Mouse (Mus musculus) liver, embryonic 13.5 days (tissue): Measurements from ENCODE around the gene Il2rb. TPM values are rescaled to one million over a fixed set of nuclear protein-coding genes. Genes with fewer than 3 reads are reported as not detected.

Source experiments
- ATAC-seq: fragments of 200-750 bp; cut with Nextera tagmentation; 2 replicates; pipeline ENCODE4 v1.8.0; 2017; ENCODE audit warnings: low read depth, mild to moderate bottlenecking, moderate number of reproducible peaks, moderate library complexity
- DNase-seq: peaks from one replicate; pipeline ENCODE4 v3.0.0; 2022
- H3K27ac ChIP-seq: fragments of 300-500 bp; sonication (generic); 2 replicates; pipeline ENCODE4 v1.5.1; 2015; ENCODE audit warnings: moderate library complexity, mild to moderate bottlenecking, inconsistent platforms
- H3K27me3 ChIP-seq: fragments of 300-500 bp; sonication (generic); 2 replicates; pipeline ENCODE4 v1.6.1; 2015; ENCODE audit warnings: mild to moderate bottlenecking, inconsistent platforms
- H3K36me3 ChIP-seq: fragments of 300-500 bp; sonication (generic); 2 replicates; pipeline ENCODE4 v1.6.1; 2015; ENCODE audit warnings: mild to moderate bottlenecking, inconsistent platforms
- H3K4me1 ChIP-seq: fragments of 300-500 bp; sonication (generic); replicated peaks from 2 replicates; pipeline ENCODE4 v1.6.1; 2015; ENCODE audit warnings: inconsistent platforms
- H3K4me2 ChIP-seq: fragments of 300-500 bp; sonication (generic); 2 replicates; pipeline ENCODE4 v1.6.1; 2015; ENCODE audit warnings: inconsistent platforms, mild to moderate bottlenecking, moderate library complexity
- H3K4me3 ChIP-seq: fragments of 300-500 bp; sonication (generic); replicated peaks from 2 replicates; pipeline ENCODE4 v1.5.1; 2015; ENCODE audit warnings: mild to moderate bottlenecking, inconsistent platforms
- H3K9ac ChIP-seq: fragments of 300-500 bp; sonication (generic); 2 replicates; pipeline ENCODE4 v1.6.1; 2015; ENCODE audit warnings: mild to moderate bottlenecking, inconsistent platforms
- H3K9me3 ChIP-seq: fragments of 300-500 bp; sonication (generic); replicated peaks from 2 replicates; pipeline ENCODE4 v1.6.1; 2016; ENCODE audit warnings: inconsistent platforms
- WGBS: fragments of 180-500 bp; shearing (Covaris S2); methylation state at CpG from one replicate; pipeline ENCODE4 v1.1.7; 2015; ENCODE audit not compliant: insufficient replicate concordance; 5-methylcytosine and 5-hydroxymethylcytosine counted together
- polyA plus RNA-seq: library from polyadenylated mRNA; unstranded; fragments of >200 nt; fragmentation: Nextera tagmentation; extraction: Ambion mirVana; gene quantifications from 2 replicates; pipeline ENCODE4 v1.2.1, GENCODE M21; 2015

The Il2rb gene
- polyA plus RNA-seq, 1 experiment from 2014 or later, result 0.23 TPM

- H3K36me3 ChIP-seq, result peaks cover 6% of the 10 kb centered on the region; the same call in 1 of the 2 replicates
- ATAC-seq (no peak), DNase-seq (no peak)
- no peak overlapping the region for H3K9ac ChIP-seq
- no peak overlapping the region for H3K4me2 ChIP-seq
- peaks cover 3% of the 10 kb centered on the region; the same call in 1 of the 2 replicates for H3K27me3 ChIP-seq
- H3K4me1 ChIP-seq, result peaks cover 13% of the 10 kb centered on the region
- 46% methylated on average over 6 of the region's 6 CpGs for WGBS
- no peak overlapping the region for H3K4me3 ChIP-seq
- no peak overlapping the region for H3K27ac ChIP-seq
- no peaks in the 10 kb centered on the region for H3K9me3 ChIP-seq
Measured at GRCm38 (mm10) chr15:78443857-78444256, 51.2 kb downstream of the Il2rb start.

- no peak overlapping the region for H3K27ac ChIP-seq
- ATAC-seq, result no peak
- no peak overlapping the region for H3K9ac ChIP-seq
- no peak overlapping the region for H3K4me3 ChIP-seq
- H3K36me3 ChIP-seq, result peaks cover 6% of the 10 kb centered on the region; the same call in 1 of the 2 replicates
- peaks cover 14% of the 10 kb centered on the region for H3K4me1 ChIP-seq
- H3K4me2 ChIP-seq, result no peak overlapping the region
- H3K27me3 ChIP-seq, result peaks cover 18% of the 10 kb centered on the region
- DNase-seq, result no peak
- no peaks in the 10 kb centered on the region for H3K9me3 ChIP-seq
- 76% methylated on average over 19 of the region's 19 CpGs for WGBS
Measured at GRCm38 (mm10) chr15:78442231-78442630, 52.8 kb downstream of the Il2rb start.

- Histone ChIP-seq H3K9ac (no peak overlapping the region), H3K27ac (no peak overlapping the region), H3K36me3 (peaks cover 6% of the 10 kb centered on the region; the same call in 1 of the 2 replicates), H3K9me3 (no peaks in the 10 kb centered on the region), H3K4me2 (no peak overlapping the region), H3K27me3 (peaks cover 44% of the 10 kb centered on the region), H3K4me3 (no peak overlapping the region), H3K4me1 (peaks cover 26% of the 10 kb centered on the region)
- WGBS, result 56% methylated on average over 9 of the region's 9 CpGs
- DNase-seq (no peak), ATAC-seq (no peak)
Measured at GRCm38 (mm10) chr15:78438973-78439372, 56.1 kb downstream of the Il2rb start.

GRCm38 (mm10) chr15:78438505-78438904, 56.6 kb downstream of the Il2rb start:
- 55% methylated on average over 8 of the region's 8 CpGs for WGBS
- peaks cover 45% of the 10 kb centered on the region for H3K27me3 ChIP-seq

GRCm38 (mm10) chr15:78438018-78438394, 57.1 kb downstream of the Il2rb start:
- Histone ChIP-seq H3K36me3 (peaks cover 6% of the 10 kb centered on the region; the same call in 1 of the 2 replicates), H3K4me3 (no peak overlapping the region), H3K4me1 (peaks cover 26% of the 10 kb centered on the region), H3K9ac (no peak overlapping the region), H3K9me3 (no peaks in the 10 kb centered on the region), H3K4me2 (no peak overlapping the region), H3K27me3 (peaks cover 42% of the 10 kb centered on the region), H3K27ac (no peak overlapping the region; the same call in 1 of the 2 replicates)
- DNase-seq (no peak), ATAC-seq (no peak)
- 50% methylated on average over 4 of the region's 4 CpGs for WGBS

More at GRCm38 (mm10) chr15:78438505-78438904, 56.6 kb downstream of the Il2rb start:
- no peaks in the 10 kb centered on the region for H3K9me3 ChIP-seq
- H3K4me2 ChIP-seq, result no peak overlapping the region
- H3K9ac ChIP-seq, result no peak overlapping the region
- ATAC-seq (no peak), DNase-seq (no peak)
- H3K4me1 ChIP-seq, result peaks cover 26% of the 10 kb centered on the region
- H3K4me3 ChIP-seq, result no peak overlapping the region
- peaks cover 6% of the 10 kb centered on the region; the same call in 1 of the 2 replicates for H3K36me3 ChIP-seq
- H3K27ac ChIP-seq, result no peak overlapping the region

- WGBS, result 43% methylated on average over 23 of the region's 23 CpGs
- Histone ChIP-seq H3K9me3 (no peaks in the 10 kb centered on the region), H3K9ac (no peak overlapping the region), H3K36me3 (peaks cover 6% of the 10 kb centered on the region; the same call in 1 of the 2 replicates), H3K4me1 (peaks cover 26% of the 10 kb centered on the region), H3K27me3 (peaks cover 42% of the 10 kb centered on the region), H3K4me2 (peak overlapping the region; percentile 54), H3K27ac (peak overlapping the region; percentile 59), H3K4me3 (no peak overlapping the region)
- no peak; the same call in 1 of the 2 replicates for ATAC-seq
- no peak for DNase-seq
Measured at GRCm38 (mm10) chr15:78437237-78438017, 57.6 kb downstream of the Il2rb start.

- peaks cover 31% of the 10 kb centered on the region for H3K4me1 ChIP-seq
- ATAC-seq (peak; percentile 32), DNase-seq (no peak)
- no peaks in the 10 kb centered on the region for H3K36me3 ChIP-seq
- H3K4me3 ChIP-seq, result no peak overlapping the region; the same call in 1 of the 2 replicates
- no peak overlapping the region for H3K27ac ChIP-seq
- H3K27me3 ChIP-seq, result peaks cover 42% of the 10 kb centered on the region
- H3K9me3 ChIP-seq, result no peaks in the 10 kb centered on the region
- 23% methylated on average over 32 of the region's 32 CpGs for WGBS
- H3K4me2 ChIP-seq, result peak overlapping the region; percentile 54
- H3K9ac ChIP-seq, result no peak overlapping the region
Measured at GRCm38 (mm10) chr15:78436380-78437192, 58.5 kb downstream of the Il2rb start.

GRCm38 (mm10) chr15:78435681-78436080, 59.4 kb downstream of the Il2rb start:
- Histone ChIP-seq H3K4me2 (no peak overlapping the region), H3K27ac (no peak overlapping the region), H3K36me3 (no peaks in the 10 kb centered on the region), H3K9ac (no peak overlapping the region), H3K9me3 (no peaks in the 10 kb centered on the region), H3K4me1 (peaks cover 38% of the 10 kb centered on the region), H3K27me3 (peaks cover 42% of the 10 kb centered on the region), H3K4me3 (no peak overlapping the region)
- ATAC-seq (no peak), DNase-seq (no peak)
- WGBS, result 70% methylated on average over 11 of the region's 11 CpGs

GRCm38 (mm10) chr15:78434896-78435520, 60.1 kb downstream of the Il2rb start:
- no peak for DNase-seq
- ATAC-seq, result no peak
- Histone ChIP-seq H3K36me3 (no peaks in the 10 kb centered on the region), H3K4me3 (no peak overlapping the region), H3K9me3 (no peaks in the 10 kb centered on the region), H3K27ac (no peak overlapping the region), H3K4me1 (peaks cover 38% of the 10 kb centered on the region), H3K9ac (no peak overlapping the region), H3K4me2 (no peak overlapping the region), H3K27me3 (peaks cover 48% of the 10 kb centered on the region)
- 38% methylated on average over 6 of the region's 6 CpGs for WGBS

- Histone ChIP-seq H3K4me3 (no peak overlapping the region), H3K36me3 (no peaks in the 10 kb centered on the region), H3K9ac (no peak overlapping the region), H3K9me3 (no peaks in the 10 kb centered on the region), H3K27ac (peak overlapping the region; percentile 23), H3K27me3 (peaks cover 60% of the 10 kb centered on the region), H3K4me1 (peaks cover 20% of the 10 kb centered on the region), H3K4me2 (no peak overlapping the region)
- WGBS, result 52% methylated on average over 7 of the region's 7 CpGs
- ATAC-seq, result peak; percentile 19; the same call in 1 of the 2 replicates
- no peak for DNase-seq
Measured at GRCm38 (mm10) chr15:78431541-78432121, 63.4 kb downstream of the Il2rb start.

- Histone ChIP-seq H3K9me3 (no peaks in the 10 kb centered on the region), H3K4me1 (peaks cover 17% of the 10 kb centered on the region), H3K4me2 (no peak overlapping the region), H3K4me3 (no peak overlapping the region), H3K27ac (no peak overlapping the region), H3K9ac (no peak overlapping the region), H3K27me3 (peaks cover 57% of the 10 kb centered on the region), H3K36me3 (no peaks in the 10 kb centered on the region)
- DNase-seq (no peak), ATAC-seq (no peak)
- WGBS, result 81% methylated on average over 10 of the region's 10 CpGs
Measured at GRCm38 (mm10) chr15:78430874-78431273, 64.2 kb downstream of the Il2rb start.
